Mouse (Mus musculus): ENCODE results near the gene Taok3. TPM values are rescaled to one million over a fixed set of nuclear protein-coding genes. Genes with fewer than 3 reads are reported as not detected.

The Taok3 gene
- polyA plus RNA-seq, 1 experiment from 2014 or later = 47.0 TPM

Other genes with a start within 250 kb of the Taok3 start
- gene Suds3, start 4.0 kb upstream of the Taok3 start, polyA plus RNA-seq (2015; fragmentation: Nextera tagmentation; extraction: Ambion mirVana) = 83.2 and 90.5 TPM in 2 replicates
- 1,027 and 1,043 TPM in 2 replicates for gene Pebp1, start 167.5 kb downstream of the Taok3 start, polyA plus RNA-seq (2015; fragmentation: Nextera tagmentation; extraction: Ambion mirVana)
- 1.5 and 1.9 TPM in 2 replicates for gene Vsig10, start 199.0 kb downstream of the Taok3 start, polyA plus RNA-seq (2015; fragmentation: Nextera tagmentation; extraction: Ambion mirVana)
- gene Wsb2, start 237.2 kb downstream of the Taok3 start, polyA plus RNA-seq (2015; fragmentation: Nextera tagmentation; extraction: Ambion mirVana) = 181 and 194 TPM in 2 replicates

Data from hindbrain, embryonic 13.5 days (tissue).